Mouse (Mus musculus) left cerebral cortex, postnatal 25 days (tissue): ENCODE results near the gene 2610528A11Rik. TPM values are rescaled to one million over a fixed set of nuclear protein-coding genes. Genes with fewer than 3 reads are reported as not detected.

Experiments used
- DNase-seq, 2 experiments: peaks; one replicate each; pipeline ENCODE4 v3.0.0; 2022; ENCODE audit warnings: low spot score in 2 of 2, mixed read lengths in 1 of 2
- intact Hi-C: fragments of 180-260 bp; cut with DNase I; formaldehyde crosslinking; loops from one replicate; pipeline ENCODE4 v1.15.1; 2025
- total RNA-seq, 2 experiments: library from RNA; stranded (reverse); gene quantifications; 2 replicates each; pipeline ENCODE4 v1.2.3; 2021

The 2610528A11Rik gene
- total RNA-seq, 2 experiments from 2014 or later: not detected

DNA sequence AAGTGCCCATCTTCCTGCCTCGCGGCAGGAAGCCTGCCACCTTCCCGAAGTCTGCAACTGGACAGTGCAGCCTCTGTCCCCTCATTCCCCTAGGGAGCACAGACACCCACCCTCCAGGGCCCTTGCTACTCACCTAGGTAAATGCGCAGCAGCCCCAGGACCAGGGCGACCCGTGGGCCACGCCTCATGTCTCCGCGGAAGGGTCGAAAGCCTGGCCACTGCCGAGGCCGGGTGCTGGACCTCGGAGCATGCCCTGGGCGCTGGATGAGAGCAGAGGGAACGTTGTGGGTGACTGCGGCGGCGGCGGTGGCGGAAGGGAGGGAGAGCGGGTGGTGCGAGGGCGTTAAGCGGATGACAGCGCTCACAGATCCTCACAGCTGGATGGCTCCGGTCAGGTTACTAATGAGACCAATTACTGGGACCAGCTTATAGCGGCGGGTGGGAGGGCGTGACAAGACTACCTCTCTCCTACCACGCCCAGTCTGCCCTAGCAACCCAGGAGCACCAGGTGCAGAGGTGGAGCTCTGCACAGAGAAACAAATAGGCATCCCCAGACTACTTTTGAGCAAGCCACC lies 15.8 kb downstream of the 2610528A11Rik start, which contains the start of gene Cdhr1:
TSS of gene Cdhr1 (minus strand) at position 392 of the 575 bp plus-strand sequence.
- intact Hi-C loops: no loop called here
- peak in 1 of 2 experiments; percentile 12 for DNase-seq

DNA sequence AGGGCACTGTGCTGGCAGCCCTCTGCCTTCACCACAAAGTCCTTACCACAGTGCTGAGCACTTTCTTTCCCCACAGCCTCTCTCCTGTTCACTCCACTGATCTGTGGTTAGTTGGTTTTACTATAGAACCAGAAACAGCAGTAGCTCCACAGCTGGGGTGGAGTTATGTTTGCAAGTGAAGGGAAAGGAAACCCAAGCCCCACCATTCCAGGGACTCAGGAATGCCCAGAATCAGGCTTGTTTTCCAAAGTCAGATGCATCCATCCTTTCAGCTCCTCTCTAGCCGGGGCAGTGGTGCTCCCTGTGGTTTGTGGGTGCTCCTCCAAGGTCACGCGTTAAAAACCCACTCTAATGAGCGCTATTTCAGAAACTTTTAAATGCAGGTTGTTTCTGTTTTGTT lies 18.3 kb downstream of the 2610528A11Rik start:
- intact Hi-C loops: no loop called here

DNA sequence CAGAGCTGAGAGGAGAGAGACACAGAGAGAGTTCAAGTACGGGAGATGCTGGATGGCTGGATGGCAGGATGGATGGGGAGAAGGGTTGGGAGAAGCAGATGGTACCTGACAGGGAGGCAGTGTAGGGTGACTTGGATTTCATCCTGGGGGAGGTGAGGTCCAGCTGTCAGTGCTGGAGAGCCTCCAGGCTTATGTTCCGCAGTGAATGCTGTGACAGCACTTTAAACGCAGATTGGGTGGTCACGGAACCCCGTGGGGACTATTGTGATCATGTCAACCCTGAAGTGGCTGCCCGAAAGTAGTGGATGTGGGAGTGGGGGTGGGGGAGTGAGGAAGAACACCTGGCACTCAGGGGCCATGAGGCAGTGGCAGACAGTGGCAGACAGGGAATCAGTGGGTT lies 19.4 kb downstream of the 2610528A11Rik start:
- no peak for DNase-seq
- intact Hi-C loops: no loop called here

More for the DNA sequence above, 18.3 kb downstream of the 2610528A11Rik start:
- DNase-seq: no peak

DNA sequence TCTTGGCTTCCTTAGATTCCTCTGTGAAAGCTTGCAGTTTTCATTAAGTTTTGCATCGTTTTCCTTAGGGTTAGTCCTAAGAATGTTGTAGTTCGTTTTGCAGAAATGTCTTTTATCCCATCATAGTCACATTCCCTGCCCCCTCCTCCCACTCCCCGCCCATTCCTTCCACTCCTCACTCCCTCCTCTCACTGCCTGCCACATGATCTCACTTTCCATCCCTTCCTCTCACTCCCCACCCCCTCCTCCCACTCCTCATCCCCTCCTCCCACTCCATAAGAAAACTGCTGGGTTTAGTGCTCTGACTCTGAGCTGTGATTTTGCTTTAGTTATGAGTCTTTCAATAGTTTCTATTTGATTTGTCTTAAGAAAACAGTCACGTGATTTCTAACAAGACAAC lies 30.1 kb downstream of the 2610528A11Rik start:
- DNase-seq: no peak
- intact Hi-C loops: no loop called here

DNA sequence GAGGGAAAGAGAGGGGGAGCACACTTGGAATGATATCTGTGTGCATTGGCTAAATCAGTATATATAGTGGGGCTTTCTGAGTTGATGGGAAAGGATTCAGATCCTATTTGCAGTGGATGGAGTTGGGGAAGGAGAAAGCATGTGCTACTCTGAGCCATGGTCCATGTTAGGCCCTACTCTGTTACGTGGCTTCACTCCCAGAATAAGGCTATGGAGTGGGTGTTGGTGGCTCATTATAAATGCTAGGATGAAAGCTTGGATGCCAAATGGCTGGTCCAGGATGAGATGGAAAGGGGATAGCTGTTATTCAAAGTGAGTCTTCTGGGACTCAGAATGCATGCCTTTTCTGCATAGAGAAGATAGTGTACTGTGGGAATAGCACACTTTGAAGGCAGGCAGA lies 33.1 kb downstream of the 2610528A11Rik start:
- intact Hi-C loops: no loop called here
- DNase-seq: peak in 1 of 2 experiments; percentile 20

DNA sequence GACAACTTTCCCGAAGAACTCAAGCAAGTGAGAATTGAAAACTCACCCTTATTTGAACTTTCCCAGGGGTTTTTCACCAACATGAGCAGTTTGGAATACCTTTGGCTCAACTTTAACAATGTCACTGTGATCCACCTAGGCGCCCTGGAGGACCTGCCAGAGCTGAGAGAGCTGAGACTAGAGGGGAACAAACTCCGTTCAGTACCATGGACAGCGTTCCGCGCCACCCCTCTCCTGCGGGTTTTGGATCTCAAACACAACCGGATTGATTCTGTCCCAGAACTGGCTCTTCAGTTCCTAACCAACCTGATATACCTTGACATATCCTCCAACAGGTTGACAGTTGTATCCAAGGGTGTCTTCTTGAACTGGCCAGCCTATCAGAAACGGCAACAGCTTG lies 45.3 kb downstream of the 2610528A11Rik start:
- intact Hi-C loops: no loop called here
- no peak for DNase-seq

DNA sequence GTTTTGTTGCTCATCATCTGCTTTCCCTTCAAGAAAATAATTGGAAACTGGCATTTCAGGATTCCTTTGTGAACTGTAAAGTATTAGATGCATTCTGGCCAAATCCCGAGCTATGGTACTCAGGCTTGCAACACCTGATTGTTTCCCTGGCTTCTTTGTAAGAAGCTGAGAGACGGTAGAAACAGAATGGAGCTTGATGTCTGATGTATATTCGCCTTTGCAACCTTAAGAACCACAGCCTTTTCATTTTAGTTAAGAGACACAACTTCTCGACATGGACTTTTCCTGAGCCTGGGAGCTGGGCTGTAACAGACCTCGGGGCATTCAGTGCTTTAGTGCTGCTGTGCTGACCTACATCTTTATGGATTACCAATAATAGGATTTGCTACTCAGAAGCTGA lies 46.2 kb downstream of the 2610528A11Rik start, which contains the start of gene Lrit2:
TSS of gene Lrit2 (plus strand) at position 301 of the 400 bp plus-strand sequence.
- no peak for DNase-seq
- intact Hi-C loops: no loop called here

DNA sequence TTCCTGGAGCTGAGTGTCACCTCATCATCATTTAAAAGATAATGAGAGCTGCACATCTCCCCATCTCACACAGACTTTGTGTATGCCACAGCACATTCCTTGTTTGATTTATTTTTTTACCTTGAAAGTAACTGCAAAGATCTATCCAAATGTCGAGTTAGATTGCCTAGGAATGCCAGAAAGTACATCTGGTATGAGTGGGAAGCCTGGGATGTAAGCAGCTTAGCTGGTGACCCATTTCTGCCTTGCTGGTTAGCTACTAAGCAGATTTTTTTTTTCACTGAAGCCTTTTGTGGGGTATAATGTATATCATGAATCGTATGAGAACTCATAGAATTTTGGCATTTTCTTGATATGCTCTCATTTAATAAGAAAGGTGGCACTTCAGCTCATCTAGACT lies 47.2 kb downstream of the 2610528A11Rik start:
- intact Hi-C loops: no loop called here
- peak; percentile 15 to 77 for DNase-seq

DNA sequence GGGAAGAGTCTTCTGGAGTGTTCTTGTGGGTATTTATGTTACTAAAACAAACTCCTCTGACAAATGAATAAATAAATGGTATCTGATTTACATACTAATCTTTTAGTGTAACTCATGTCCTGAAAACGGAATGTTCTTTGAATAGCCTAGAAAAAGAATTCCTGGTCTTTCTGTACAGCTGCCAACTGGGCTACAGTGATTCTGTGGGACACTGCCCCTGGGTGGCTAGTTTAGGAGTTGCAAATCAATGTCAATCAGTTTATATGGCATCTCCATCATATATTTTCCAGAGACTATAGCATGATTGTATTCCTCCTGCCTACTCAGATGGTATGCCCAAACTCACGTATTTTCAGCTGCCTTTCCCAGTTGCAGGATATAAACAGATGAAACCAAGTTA lies 49.0 kb downstream of the 2610528A11Rik start:
- intact Hi-C loops: no loop called here

More for the DNA sequence above, 49.0 kb downstream of the 2610528A11Rik start:
- no peak for DNase-seq

Other genes with a start within 250 kb of the 2610528A11Rik start
- gene Ccser2, start 145.2 kb downstream of the 2610528A11Rik start, total RNA-seq: 10 to 100 TPM; 80.7 to 84.2 TPM
- not detected for gene Rgr, start 65.1 kb downstream of the 2610528A11Rik start, total RNA-seq
- gene Lrit1, start 59.2 kb downstream of the 2610528A11Rik start, total RNA-seq: not detected
- gene Lrit2, start 46.1 kb downstream of the 2610528A11Rik start, total RNA-seq: not detected
- 10 to 100 TPM; 11.5 to 11.9 TPM for gene Cdhr1, start 15.7 kb downstream of the 2610528A11Rik start, total RNA-seq
- 100 to 1,000 TPM; 409 to 411 TPM for gene Ghitm, start 21.2 kb upstream of the 2610528A11Rik start, total RNA-seq